Mouse (Mus musculus) thymus, postnatal 0 days (tissue): ENCODE measurements around the gene Prox1. TPM values are rescaled to one million over a fixed set of nuclear protein-coding genes. Genes with fewer than 3 reads are reported as not detected.
A peak's percentile ranks its signal among the peaks of the same experiment; 100 is the strongest.

Experiments used
- DNase-seq: peaks from one replicate; pipeline ENCODE4 v3.0.0-alpha.2; 2015; ENCODE audit warnings: low spot score
- polyA plus RNA-seq: library from polyadenylated mRNA; unstranded; fragments of >200 nt; fragmentation: Nextera tagmentation; extraction: Ambion mirVana; gene quantifications from 2 replicates; pipeline ENCODE4 v1.2.1, GENCODE M21; 2015

Prox1 gene
- 0.12 TPM in 2 replicates for polyA plus RNA-seq

DNA sequence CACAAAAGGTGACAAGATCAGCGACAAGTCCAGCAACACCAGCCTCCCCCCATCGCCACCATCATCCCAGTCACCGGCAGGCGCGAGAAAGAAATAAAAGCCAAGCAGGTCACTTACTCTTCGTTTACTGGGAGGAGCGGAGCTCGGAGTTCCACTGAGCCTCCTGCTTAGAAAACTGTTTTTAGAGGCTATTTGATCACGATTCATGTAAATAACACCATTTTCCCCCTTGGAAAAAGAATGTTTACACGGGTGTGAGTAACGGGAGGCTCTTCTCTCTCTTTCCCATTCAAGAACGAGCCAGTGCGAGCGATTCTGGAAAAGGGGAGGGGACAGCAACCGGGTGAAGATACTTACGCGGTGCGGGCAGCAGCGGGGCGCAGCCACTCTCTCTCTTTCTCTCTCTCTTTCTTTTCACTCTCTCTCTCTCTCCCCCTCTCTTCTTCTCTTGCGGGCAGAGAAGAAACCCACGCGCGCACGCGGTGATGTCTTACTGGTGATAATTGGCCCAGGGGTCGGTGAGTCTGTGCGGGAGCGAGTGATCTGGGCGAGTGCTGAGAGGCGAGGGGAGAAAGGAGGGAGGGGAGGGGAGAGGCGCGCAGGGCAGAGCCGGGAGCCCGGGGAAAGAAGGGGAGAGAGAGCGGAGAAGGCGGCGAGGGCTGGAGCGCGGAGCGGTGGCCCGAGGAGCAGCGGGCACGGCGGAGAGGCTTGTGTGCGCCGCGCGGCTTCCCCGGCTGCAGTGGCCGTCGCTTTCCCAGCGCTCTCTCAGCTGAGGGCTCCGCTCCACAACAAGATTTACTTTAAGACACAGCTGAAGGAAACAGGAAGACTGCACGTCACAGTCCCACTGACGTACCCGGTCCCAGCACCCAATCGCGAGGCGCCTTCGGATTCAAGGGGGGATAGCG lies at the start of gene Prox1:
Gene Prox1, minus strand, starts transcription at position 804 of the 908 bp plus-strand sequence.
- DNase-seq: peak; percentile 45

DNA sequence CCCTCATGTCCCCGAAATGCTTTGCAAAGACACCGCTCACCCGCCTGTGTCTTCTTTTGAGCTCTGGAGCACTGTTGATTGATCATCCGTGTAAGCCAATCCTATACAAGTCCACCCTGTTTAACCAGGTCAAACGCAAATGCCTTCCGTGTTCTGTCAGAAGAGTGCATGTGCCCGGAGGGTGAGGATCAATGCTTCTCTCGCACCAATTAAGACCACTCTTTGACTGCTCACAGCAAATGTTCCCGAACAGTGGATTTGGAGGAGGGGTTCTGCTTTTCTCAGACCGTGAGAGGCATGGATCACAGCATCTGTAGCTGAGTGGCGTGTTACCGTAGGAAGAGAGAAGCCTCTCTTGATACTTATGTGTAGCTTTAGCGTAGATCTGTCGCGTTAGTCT lies 46.1 kb upstream of the Prox1 start:
- no peak for DNase-seq

DNA sequence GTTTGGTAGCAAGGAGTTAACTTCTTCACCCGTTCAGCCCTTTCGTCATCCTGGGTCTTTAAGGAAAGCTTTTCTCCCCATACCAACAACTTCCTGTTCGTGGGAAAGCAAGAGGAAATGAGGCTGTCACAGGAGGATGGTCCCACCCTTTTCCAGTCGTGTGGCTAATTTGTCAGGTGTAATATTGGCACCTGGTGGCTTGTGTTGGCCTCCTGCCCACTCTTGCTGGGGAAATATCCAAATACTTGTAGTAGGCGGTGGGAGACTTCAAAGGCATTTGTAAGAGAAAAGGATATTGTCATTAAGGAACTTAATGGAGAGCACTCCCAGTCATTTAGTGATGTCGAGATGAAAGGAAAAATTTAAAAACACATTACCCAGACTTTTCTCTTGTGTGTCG lies 44.1 kb upstream of the Prox1 start:
- DNase-seq: no peak

DNA sequence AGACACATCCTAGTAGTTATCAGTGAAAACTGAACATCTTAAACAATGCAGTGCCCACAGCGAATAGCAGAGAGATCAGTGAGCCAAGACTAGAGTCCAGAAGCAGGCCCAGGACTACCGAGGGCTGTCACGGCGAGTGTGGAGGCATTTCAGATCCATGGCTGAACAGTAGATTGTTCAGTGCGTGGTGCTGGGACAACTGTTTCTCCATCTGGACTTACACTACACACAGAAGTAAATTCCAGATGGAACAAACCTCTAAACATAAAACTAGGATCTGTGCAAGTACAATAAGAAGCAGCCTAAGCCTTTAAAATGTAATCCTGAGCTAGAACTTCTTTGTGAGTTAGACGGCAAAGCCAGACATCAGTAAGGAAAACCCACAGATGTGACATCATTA lies 42.7 kb upstream of the Prox1 start:
- DNase-seq: no peak

DNA sequence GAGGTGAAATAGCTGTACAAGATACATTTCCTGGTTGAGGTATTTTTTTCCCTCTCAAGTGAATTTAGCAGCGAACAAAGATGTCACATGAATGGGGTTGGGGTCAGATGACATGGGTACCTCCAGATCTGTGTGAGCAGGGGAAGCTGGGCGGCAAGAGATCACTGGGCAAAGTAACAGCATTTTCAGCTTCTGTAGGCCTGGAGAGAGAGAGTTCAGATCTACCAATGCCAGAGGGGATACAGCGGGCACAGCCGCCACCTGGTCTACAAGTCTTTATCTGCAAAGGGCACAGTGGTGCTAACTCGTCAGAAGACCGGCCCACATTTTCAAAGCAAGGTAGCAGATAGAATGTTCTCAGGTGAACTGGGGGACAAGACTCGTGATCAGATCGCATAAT lies 36.7 kb upstream of the Prox1 start:
- no peak for DNase-seq

DNA sequence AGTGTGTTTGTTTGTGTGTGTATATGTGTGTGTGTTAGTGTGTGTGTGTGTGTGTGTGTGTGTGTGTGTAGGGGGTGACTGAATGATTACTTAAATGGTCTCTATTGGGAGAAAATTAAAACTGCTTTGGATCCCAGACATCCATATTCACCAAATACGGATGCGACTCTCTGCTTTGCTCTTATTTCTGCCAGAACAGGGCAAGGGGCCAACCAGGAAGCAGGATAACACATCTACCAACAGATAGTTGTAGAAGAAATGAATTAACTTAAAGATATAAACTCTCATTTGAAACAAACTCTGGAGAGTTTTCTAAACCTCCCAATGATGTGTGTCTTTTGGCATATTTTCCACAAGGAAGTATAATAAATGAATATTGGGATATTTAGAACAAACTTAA lies 35.2 kb upstream of the Prox1 start:
- DNase-seq: no peak

DNA sequence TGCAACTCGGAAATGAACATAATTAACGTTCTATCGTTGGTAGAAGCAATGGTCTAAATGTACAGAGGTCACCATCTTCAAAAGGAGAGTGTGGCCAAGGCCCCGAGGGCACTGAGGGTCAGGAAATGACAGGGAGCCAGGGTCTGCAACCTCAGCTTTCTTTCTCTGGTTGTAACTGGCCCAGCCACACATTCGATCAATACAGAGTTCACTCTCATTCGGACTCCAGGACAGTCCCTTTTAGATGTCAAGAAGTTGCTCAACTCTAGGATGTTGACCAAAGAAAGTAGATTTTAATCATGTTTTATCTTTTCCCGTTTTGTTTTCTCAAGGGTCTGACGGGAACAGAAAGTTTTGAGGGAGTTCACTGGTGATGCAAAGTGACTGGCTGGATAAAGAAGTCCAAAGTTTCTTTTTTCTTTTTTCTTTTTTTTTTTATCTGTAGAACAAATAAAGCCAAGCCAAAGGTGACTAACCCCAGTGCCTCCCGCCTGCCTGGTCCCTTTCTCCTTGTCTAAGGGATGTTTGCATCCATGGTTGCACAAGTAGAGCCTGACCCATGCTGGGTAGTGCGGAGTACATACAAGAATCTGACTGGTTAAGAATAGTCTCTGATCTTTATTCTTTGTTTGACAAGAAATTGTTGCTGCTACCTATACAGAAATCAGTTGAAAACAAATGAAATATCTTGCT lies 34.0 kb upstream of the Prox1 start:
- no peak for DNase-seq

DNA sequence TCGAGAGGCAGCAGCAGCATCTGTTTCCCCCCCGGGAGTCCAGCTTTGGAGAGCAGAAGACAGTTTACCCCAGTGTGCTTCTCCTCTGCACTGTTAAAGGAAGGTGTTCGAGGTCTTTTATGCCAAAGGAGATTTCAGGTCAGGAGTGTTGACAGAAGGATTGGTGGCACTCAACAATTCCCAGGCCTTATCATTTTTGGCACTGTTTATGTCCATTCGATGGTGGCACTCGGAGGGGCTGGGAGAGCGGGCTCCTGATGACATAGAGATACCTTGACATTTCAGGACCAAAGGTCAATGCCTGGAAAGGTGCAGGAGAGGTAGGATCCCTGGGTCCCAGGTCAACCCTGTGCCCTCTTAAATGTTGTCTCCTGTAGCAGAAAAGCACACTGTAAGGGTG lies 31.2 kb upstream of the Prox1 start:
- DNase-seq: no peak

DNA sequence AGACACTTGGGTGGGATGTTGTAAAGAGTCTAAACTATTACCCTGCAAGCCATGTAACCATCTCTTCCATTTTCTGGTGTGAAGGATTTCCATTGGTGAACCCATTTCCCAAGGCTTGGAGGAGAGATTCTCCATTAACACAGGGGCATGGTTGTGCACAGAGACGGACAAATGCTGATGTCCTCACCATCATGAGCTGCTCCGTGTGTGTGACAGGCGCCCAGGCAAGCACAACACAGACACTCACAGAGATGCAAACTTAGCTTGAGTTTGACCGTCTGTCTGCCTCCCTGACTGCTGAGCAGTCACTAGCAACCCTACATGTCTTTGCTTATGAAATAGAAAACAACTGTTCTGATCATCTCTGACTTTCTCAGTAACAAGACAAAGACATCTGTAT lies 30.5 kb upstream of the Prox1 start:
- no peak for DNase-seq

DNA sequence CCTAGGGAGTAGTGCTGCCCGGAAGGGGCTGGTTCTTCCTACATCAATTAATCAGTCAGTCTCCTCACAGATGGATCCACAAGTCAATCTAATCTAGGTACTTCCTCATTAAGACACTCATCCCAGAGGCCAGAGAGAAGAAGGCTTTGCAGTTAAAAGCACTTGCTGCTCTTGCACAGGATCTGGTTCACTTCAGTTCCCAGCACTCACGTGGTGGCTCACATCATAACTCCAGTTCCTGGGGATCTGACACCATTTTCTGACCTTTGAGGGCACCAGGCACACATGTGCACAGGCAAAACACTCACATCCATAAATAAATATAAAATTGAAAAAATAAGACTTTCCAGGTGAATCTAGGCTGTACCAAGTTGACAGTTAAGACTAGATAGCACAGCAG lies 27.7 kb upstream of the Prox1 start:
- no peak for DNase-seq

DNA sequence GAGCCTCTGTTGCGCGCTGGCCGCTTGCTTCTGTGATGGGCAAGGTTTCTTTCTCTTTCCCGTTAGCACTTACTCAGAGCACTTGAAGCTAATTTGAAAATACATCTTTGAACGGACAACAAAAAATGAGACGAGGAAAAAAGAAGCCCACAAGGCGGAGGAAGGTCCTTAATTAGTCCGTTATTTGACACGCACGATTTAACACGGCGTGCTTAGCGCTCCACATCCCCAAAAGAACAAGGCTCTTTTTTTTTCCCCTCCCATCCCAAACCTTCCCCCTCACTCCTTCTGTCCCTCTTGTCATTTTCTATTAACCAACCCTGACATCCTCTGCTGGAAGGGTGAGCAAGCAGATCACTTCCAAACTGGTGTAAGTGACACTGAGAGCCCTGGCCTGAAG lies 21.5 kb upstream of the Prox1 start:
- DNase-seq: no peak

DNA sequence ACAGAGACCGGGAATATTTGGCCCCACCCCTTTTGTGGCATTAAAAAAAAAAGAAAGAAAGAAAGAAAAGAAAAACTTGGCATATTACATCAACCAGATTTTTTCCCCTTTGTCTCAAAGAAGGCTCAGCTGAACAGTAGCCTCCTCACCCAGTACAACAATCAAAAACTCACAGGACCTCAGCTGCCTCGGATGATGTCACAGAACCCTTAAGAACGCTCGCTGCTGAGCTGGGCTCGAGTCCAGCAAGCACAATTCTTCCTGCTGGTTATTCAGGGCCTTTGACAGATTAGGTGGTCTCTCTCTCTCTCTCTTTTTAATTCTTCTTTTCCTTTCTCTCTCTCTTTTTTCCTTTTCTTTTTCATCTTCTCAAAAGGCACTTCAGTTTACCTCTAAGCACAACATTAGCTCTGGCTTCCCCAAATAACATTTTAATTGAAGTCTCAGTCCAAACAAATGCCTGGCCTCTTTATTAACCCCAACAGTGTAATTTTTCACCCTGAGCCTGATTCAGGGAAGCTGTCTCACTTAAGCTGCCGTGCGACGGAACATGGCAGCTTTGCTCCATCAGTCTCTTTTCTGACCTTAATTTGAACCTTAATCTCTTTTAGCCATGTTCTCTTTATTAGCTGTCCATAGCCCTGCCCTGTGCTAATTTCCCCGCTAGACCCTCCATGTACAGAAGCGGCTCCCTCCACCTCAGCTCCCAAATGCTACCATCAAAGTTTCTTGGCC lies 19.9 kb upstream of the Prox1 start:
- no peak for DNase-seq

DNA sequence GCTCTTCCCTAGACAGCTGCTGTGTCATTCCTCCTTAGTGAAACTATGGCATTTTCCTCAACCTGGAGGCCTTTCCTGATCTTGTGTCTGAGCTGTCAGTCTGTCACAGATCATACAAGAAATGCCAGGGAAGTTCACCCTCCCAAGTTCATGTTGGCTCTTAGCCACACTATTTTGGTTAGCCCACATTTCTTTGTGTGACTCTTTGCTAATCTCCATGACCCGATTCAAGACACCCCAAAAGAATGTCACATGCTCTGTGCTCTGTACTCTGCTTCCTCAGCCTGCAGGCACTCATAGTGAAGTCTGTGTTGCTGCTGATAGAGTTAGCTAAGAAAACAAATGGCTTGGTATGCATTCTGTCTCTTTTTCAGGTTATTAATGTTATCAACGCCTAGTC lies 18.6 kb upstream of the Prox1 start:
- no peak for DNase-seq

DNA sequence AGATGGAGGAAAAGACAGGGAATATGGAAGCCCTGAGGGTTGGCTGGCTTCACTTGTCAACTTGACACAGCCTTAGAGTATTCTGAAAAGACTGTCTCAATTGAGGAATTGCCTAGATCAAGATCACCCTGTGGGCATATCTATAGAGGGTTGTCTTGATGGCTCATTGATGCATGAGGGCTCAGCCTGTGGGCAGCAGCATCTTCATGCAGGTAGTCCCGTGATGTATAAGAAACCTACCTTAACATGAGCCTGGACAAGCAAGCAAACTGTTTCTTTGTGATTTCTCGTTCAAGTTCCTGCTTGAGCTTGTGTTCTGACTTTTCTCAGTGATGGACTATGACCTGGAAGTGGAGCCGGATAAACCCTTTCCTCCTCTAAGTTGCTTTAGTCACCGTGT lies 15.8 kb upstream of the Prox1 start:
- DNase-seq: no peak

DNA sequence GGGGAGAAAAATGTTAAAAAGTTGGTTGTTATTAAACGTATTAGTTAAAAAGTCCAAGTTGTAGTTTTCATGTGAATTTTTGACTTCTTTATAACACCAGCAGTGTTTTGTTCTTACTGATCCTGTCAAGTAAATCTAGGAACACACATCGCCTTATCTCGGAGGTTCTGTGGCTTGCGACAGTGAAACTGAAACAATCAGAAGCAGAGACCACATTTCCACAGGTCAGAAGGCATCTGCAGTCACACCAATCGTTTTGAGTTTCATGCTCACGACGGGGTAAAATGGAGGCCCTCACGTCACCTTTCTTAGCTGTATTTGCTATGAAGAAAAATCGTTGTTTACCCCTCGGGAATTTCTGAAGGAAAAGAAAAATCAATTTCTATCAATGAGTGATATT lies 14.8 kb upstream of the Prox1 start:
- DNase-seq: no peak

DNA sequence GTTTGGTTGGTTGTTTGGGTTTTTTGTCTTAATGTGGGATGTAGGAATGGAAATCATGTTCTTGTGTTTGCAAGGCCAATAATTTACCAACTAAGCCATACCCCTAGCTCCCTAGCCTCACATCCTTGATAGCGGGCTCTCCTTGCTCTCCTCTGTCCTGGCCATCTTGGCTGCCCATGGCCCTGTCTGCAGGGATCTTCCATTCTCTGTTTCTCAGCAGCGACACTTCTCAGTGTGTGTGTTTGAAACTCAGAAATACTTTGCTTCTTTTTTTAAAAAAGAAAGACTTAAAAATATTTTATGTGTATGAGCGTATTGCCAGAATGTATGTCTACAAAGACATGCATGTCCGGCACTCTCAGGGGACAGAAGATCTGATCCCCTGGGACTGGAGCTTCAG lies 13.1 kb upstream of the Prox1 start:
- DNase-seq: no peak

DNA sequence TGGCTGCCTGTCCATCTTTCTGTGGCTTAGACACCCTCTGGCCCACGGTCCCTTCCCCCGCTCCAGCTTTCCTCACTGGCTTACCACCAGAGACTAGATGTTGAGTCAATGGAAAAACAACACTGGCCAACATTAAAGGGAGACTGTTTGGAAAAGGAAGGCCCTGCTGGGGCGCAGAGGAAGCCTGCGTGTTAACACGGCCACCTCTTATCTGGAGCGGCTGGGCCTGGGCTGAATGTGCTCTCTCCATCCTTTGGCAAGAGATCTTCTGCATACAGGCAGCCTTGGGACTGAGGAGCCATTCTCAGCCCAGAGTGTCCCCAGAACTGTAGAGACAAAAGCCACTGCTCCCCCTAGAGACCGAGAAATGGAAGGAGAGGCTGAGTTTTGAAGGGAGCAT lies 11.3 kb upstream of the Prox1 start:
- DNase-seq: no peak

DNA sequence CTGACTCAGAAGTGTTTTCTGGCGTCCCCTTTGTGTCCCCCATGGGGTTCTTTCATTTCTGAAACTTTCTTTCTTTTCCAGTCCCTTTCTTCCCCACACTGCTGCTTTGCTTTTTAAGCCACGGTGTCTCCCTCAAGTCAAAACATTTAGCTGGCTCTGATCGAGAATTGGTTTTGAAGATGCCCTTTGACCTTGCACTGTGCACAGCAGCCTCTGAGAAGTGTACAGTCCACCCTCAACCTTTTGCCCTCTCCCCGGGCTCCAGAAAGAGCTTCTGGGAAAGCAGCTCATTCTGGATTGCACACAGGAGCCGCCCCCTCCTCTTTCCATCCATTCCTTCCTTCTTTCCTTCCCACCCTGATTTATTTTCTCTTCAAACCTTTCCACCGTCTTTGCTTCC lies 10.3 kb upstream of the Prox1 start:
- no peak for DNase-seq

DNA sequence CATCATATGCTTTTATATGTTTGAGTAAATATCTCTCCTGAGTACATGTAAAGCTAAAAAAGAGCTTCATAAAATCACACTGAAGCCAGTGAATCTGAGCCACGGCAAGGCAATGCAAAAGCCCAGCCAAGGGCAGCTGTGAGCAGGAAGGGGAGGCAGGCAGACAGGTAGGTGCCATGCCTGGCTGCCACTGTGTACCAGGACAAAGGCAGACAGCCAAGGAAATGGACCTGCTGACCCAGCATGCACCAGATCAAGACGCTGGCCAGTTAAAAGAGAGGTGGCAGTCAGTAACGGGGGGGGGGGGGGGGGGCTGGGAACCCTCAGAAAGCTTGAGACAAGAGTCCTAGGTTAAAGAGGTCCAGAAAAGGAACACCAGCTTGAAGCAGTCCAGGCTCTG lies 6.4 kb upstream of the Prox1 start:
- no peak for DNase-seq

DNA sequence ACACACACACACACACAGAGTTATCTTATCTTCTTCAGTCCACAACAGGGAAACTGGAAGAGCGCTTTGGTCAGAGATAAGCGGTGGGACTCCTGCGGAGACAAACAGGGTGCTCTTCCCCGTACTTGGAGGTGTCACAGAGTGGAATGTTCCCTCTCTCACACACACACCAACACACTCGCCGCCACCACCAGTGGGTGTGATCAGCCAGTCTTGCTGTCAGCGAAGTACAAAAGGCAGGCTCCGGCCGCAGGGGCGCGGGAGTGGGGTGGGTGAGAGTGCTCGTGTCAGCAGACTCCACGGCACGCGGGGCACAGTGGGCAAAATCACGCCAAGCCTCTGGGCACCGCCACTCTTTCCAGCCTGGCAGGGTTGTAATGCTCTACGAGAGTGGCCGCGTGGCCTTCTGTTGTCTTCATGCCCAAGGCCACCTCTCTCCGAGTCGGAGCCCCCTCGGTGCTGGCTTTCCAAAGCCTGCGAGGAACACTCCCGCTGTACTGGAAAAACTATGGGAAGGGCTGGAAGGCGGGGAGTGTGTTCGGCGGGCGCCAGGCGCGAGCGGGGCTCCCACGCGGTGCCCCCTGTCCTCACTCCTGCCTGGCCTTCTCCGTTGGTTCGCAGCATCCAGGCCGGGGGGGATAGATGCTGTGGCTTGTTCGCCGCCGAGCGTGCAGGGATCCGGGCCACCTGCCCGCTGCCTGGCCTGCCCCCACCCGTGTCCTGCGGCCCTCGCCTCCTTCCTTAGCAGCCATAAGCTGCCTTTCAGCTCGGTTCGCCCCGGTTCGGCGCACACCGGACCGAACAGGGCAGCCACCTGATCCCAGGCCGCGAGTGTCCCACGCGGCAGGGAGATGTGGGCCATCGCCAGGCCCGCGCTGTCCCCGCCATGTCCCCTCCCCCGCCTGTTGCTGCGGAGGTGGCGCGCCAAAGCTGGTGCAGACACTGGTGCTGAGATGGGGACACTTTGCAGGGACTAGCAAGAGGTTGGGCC lies 4.5 kb upstream of the Prox1 start:
- no peak for DNase-seq

DNA sequence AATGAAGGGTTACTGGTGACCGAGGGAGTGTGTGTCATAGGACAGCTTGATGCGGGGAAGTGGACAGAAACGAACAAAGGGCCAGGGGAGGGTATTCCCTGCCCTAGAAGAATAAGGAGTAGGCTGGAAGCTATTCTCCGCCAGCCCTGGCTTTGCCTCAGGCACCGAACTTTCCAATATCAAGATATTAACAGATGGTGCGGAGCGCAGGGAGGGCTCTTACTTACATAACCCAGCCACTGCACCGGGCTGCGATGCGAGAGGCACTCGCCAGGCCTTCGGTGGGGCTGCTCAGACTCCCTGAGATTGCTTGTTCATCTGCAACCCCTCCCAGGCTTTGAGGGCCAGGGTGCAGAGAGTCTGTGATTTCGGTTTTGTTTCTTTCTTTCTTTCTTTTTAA lies 3.7 kb upstream of the Prox1 start:
- no peak for DNase-seq
